Mouse (Mus musculus) forebrain, embryonic 14.5 days (tissue): Measurements from ENCODE around the gene Stard13. TPM values are rescaled to one million over a fixed set of nuclear protein-coding genes. Genes with fewer than 3 reads are reported as not detected.

Experiments used
- ATAC-seq: fragments of 200-750 bp; cut with Nextera tagmentation; 2 replicates; pipeline ENCODE4 v1.8.0; 2017; ENCODE audit warnings: mild to moderate bottlenecking, moderate library complexity
- DNase-seq: peaks from one replicate; pipeline ENCODE4 v3.0.0-alpha.2; 2015; ENCODE audit warnings: low spot score
- H3K27ac ChIP-seq: fragments of 300-500 bp; sonication (generic); 2 replicates; pipeline ENCODE4 v1.5.1; 2014; ENCODE audit warnings: low read depth, mild to moderate bottlenecking, control low read depth, low read length, moderate library complexity
- H3K27me3 ChIP-seq: fragments of 300-500 bp; sonication (generic); replicated peaks from 2 replicates; pipeline ENCODE4 v1.6.1; 2014; ENCODE audit warnings: low read length, control low read depth, mixed read lengths; ENCODE audit not compliant: control insufficient read depth, insufficient read depth
- H3K36me3 ChIP-seq: fragments of 300-500 bp; sonication (generic); 2 replicates; pipeline ENCODE4 v1.6.1; 2014; ENCODE audit warnings: low read length, control low read depth; ENCODE audit not compliant: control insufficient read depth, insufficient read depth
- H3K4me1 ChIP-seq: fragments of 300-500 bp; sonication (generic); 2 replicates; pipeline ENCODE4 v1.6.1; 2014; ENCODE audit warnings: antibody characterized with exemption, low read length, control low read depth; ENCODE audit not compliant: control insufficient read depth, insufficient read depth
- H3K4me2 ChIP-seq: fragments of 300-500 bp; sonication (generic); 2 replicates; pipeline ENCODE4 v1.6.1; 2014; ENCODE audit warnings: mild to moderate bottlenecking, control low read depth, low read length
- H3K4me3 ChIP-seq: fragments of 300-500 bp; sonication (generic); 2 replicates; pipeline ENCODE4 v1.5.1; 2014; ENCODE audit warnings: low read depth, low read length, control low read depth
- H3K9ac ChIP-seq: fragments of 300-500 bp; sonication (generic); 2 replicates; pipeline ENCODE4 v1.6.1; 2014; ENCODE audit warnings: mild to moderate bottlenecking, low read length, control low read depth, moderate library complexity
- H3K9me3 ChIP-seq: fragments of 300-500 bp; sonication (generic); replicated peaks from 2 replicates; pipeline ENCODE4 v1.6.1; 2016; ENCODE audit warnings: low read length, control low read depth, mixed read lengths; ENCODE audit not compliant: control insufficient read depth
- WGBS: fragments of 180-500 bp; shearing (Covaris S2); extraction: QIAGEN DNeasy Blood & Tissue Kit; methylation state at CpG from one replicate; pipeline ENCODE4 v1.1.7; 2014; 5-methylcytosine and 5-hydroxymethylcytosine counted together
- polyA plus RNA-seq: library from polyadenylated mRNA; unstranded; fragments of >200 nt; fragmentation: Nextera tagmentation; extraction: Ambion mirVana; gene quantifications from 2 replicates; pipeline ENCODE4 v1.2.1, GENCODE M21; 2014

The Stard13 gene
- polyA plus RNA-seq, result 2.0 and 2.9 TPM in 2 replicates

DNA sequence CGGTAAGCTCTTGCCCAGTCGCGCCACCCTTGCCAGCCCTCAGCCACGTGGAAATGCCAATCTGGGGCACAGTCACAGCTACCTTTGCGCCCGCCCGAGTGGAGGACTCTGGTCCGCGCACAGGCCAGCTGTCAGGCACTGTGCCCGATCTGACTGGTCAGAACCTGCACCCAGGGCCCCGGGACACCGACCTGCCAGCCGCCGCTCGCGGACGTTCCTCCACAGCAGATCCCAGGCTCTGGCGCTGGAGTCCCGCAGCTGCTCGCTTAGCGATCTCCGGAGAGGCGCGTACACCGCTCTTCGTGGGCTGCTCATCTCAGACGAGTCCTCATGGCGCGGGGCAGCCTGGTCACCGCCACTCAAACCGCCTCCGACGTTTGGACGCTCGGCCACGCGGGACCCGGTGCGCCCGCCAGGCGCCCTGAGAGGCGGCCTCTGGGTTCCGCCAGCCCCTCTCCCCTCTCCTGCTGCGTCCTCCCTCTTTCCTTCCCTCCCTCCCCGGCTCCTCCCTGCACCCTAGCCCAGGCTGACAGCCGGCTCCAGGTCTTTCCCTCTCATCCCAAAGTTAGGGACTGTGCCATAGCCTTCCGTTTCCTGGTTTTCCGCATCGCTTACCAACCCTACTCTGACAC, at the start of gene Stard13:
TSS of gene Stard13 (minus strand) at position 437 of the 632 bp plus-strand sequence.
- H3K4me3 ChIP-seq, result peak within 1 kb of the TSS; percentile 46
- H3K9me3 ChIP-seq, result no peaks in the 10 kb centered on the region
- WGBS, result under 1% methylated on average over 48 of the region's 49 CpGs
- H3K4me2 ChIP-seq, result peak within 1 kb of the TSS; percentile 90
- H3K27ac ChIP-seq, result no peak within 1 kb of the TSS
- H3K4me1 ChIP-seq, result peaks cover 6% of the 10 kb centered on the region; the same call in 1 of the 2 replicates
- H3K27me3 ChIP-seq, result peaks cover 5% of the 10 kb centered on the region; the same call in 1 of the 2 replicates
- H3K9ac ChIP-seq, result peak within 1 kb of the TSS; percentile 62
- DNase-seq (peak; percentile 49), ATAC-seq (peak; percentile 69)
- H3K36me3 ChIP-seq, result no peaks in the 10 kb centered on the region

DNA sequence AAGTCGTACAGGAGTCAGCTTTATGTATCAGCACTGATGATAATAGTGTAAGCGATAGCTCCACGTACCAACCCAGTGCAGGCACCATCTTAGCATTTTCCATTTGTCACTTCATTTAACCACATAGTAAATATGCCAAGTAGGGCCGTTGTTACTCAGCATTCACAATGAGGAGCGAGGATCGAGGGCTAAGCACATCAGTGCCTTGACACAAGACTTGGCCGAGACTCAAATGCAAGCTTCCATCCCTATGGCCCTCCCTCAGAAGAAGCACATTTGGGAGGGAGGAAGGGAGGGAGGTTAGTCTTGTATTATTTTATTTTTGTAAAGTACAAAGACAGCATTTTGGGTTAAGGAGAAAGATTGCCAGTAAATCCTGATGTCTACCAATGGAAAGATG, 45.9 kb upstream of the Stard13 start:
- 83% methylated on average over 7 of the region's 7 CpGs for WGBS
- Histone ChIP-seq H3K4me1 (no peaks in the 10 kb centered on the region), H3K4me3 (no peak overlapping the region), H3K36me3 (no peaks in the 10 kb centered on the region), H3K9ac (no peak overlapping the region), H3K27ac (no peak overlapping the region), H3K4me2 (no peak overlapping the region), H3K9me3 (no peaks in the 10 kb centered on the region), H3K27me3 (no peaks in the 10 kb centered on the region)
- DNase-seq (no peak), ATAC-seq (no peak)

DNA sequence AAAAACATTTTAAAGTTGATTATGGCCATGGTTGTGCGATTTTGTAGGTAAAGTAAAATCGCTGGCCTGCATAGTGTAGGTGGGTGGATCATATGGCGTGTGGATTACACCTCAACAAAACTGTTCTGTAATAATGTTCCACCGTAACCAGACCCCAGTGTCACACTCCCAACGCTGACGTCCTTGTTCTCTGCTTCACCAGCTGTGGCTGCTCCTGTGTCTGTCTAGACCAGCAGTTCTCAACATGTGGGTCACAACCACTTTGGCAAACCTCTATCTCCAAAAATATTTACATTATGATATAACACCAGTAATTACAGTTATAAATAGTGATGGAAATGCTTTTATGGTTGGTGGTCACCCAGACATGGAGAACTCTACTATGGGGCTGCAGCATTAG, 44.3 kb upstream of the Stard13 start:
- DNase-seq, result no peak
- Histone ChIP-seq H3K9me3 (no peaks in the 10 kb centered on the region), H3K9ac (no peak overlapping the region), H3K4me1 (no peaks in the 10 kb centered on the region), H3K4me2 (no peak overlapping the region), H3K4me3 (no peak overlapping the region), H3K27ac (no peak overlapping the region), H3K36me3 (no peaks in the 10 kb centered on the region), H3K27me3 (no peaks in the 10 kb centered on the region)
- 94% methylated on average over 6 of the region's 6 CpGs for WGBS
- no peak for ATAC-seq

DNA sequence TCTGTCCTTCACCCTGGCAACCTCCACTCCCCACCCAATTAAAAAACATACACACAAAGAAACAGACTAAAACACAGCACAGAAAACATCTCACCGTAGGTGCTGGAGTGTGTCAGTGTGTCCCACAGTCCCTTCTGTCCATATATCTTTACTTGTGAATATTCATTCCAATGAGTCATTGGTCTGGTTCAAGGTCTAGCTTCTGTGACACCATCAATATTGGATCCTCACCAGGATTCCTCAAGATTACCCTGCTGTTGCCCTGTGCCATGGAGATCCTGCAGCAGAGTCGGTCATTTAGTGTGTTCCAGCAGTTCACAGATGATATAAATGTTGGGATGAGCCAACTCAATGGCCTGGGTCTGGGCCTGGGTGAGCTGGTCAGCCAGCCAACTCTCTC, 42.4 kb upstream of the Stard13 start:
- no peak overlapping the region for H3K4me2 ChIP-seq
- no peak for ATAC-seq
- no peak overlapping the region for H3K4me3 ChIP-seq

DNA sequence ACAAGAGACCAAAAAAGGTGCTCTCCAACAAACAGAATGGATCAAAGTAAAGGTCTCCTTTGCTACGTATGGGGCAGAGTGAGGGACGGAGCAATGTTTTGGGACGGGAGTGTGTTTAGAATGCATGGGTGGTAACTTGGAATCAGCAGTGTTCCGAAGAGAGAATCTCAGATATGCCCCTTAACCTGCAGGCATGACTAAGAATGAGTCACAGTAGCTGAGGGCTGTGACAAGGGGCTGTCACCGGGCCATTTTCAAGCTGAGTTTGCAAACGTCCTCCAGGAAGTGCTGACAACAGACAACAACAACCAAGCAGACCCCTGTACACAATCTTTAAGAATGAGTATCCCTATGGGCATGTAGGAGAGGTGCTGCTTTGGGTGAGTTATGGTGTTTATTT, 40.6 kb upstream of the Stard13 start:
- no peaks in the 10 kb centered on the region for H3K9me3 ChIP-seq
- no peaks in the 10 kb centered on the region for H3K27me3 ChIP-seq
- H3K4me1 ChIP-seq, result no peaks in the 10 kb centered on the region
- H3K4me2 ChIP-seq, result no peak overlapping the region
- no peak overlapping the region for H3K9ac ChIP-seq
- H3K36me3 ChIP-seq, result no peaks in the 10 kb centered on the region
- H3K4me3 ChIP-seq, result no peak overlapping the region
- WGBS, result 80% methylated on average over 6 of the region's 6 CpGs
- DNase-seq (no peak), ATAC-seq (no peak)
- H3K27ac ChIP-seq, result no peak overlapping the region

More for the DNA sequence above, 42.4 kb upstream of the Stard13 start:
- no peaks in the 10 kb centered on the region for H3K4me1 ChIP-seq
- H3K36me3 ChIP-seq, result no peaks in the 10 kb centered on the region
- WGBS, result 91% methylated on average over 2 of the region's 2 CpGs
- no peak overlapping the region for H3K27ac ChIP-seq
- no peaks in the 10 kb centered on the region for H3K9me3 ChIP-seq
- no peak for DNase-seq
- no peak overlapping the region for H3K9ac ChIP-seq
- no peaks in the 10 kb centered on the region for H3K27me3 ChIP-seq

DNA sequence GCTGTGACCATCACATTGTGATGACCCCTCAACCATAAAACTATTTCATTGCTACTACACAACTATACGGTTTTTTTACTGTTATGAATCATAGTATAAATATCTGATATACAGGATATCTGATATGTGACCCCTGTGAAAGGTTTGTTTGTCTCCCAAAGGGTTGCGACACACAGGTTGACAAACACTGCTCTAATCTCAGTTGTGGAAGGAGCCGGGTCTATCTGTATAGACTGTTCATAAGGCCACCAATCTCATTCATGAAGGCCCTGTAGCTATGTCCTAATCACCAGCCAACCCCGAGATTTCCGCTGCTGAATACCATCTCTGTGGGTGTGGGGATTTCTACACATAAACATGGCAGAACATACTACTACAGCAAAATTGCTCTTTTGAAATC, 37.2 kb upstream of the Stard13 start:
- H3K4me2 ChIP-seq, result no peak overlapping the region

DNA sequence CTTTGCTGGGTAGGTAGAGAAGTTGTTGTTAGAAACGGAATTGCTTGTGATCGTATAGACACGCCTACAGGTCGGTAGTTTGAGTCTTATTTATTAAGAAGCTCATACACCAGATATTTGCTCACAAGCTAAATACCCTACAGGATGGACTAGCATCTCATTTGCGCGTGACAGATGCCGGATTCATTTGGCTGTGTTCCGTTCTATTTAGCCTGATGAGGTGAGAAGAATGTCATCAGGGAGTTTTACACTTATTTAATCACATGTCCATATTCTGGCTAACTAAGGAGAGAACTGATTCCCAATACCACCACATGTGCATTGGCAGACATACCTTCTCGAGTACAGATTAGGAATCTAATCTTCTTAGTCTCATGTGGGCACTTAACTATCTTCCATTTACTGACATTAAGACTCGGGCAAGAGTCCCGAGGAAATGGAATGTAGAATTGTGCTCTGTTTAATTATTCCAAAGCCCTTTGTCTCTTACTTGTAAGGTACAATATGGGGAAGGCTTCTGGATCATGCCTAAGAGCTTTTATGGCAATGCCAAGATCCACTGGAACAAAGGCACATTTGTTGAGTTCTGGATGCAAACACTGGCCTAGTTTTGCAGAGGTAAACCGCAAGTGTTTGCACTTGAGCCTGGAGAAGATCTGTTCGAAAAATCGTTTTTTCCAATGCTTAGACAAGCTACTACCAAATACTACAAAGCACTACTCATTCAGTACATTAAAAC, 33.4 kb upstream of the Stard13 start:
- ATAC-seq, result peak; percentile 57; the same call in 1 of the 2 replicates
- H3K27ac ChIP-seq, result no peak overlapping the region
- 62% methylated on average over 14 of the region's 14 CpGs for WGBS

More for the DNA sequence above, 37.2 kb upstream of the Stard13 start:
- H3K27me3 ChIP-seq, result no peaks in the 10 kb centered on the region
- no peak overlapping the region for H3K27ac ChIP-seq
- H3K36me3 ChIP-seq, result no peaks in the 10 kb centered on the region
- 95% methylated on average over 5 of the region's 5 CpGs for WGBS
- no peak overlapping the region for H3K4me3 ChIP-seq
- ATAC-seq, result no peak
- no peak for DNase-seq
- H3K9ac ChIP-seq, result no peak overlapping the region
- H3K9me3 ChIP-seq, result no peaks in the 10 kb centered on the region
- H3K4me1 ChIP-seq, result peaks cover 7% of the 10 kb centered on the region; the same call in 1 of the 2 replicates

DNA sequence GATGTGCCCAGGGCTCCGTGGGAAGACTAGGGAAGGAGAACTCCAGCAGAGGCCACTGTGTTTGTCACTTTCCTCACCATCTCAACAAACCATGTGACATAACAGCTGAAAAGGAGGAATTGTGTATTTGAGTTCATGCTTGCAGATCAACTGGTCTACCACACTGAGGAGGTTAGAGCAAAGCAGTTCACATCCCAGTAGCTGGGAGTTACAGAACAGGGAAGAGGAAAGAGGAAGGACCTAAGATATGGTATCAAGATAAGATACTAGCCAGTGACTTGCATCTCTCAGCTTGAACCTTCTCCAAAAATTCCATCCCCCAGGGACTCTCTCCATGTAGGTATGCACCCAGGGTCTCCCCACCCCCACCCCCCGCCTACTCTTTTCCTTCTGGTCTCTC, 27.9 kb upstream of the Stard13 start:
- no peak for ATAC-seq

More for the DNA sequence above, 33.4 kb upstream of the Stard13 start:
- Histone ChIP-seq H3K4me3 (no peak overlapping the region), H3K27me3 (no peaks in the 10 kb centered on the region), H3K36me3 (no peaks in the 10 kb centered on the region), H3K4me1 (peaks cover 7% of the 10 kb centered on the region; the same call in 1 of the 2 replicates), H3K9me3 (no peaks in the 10 kb centered on the region), H3K9ac (no peak overlapping the region), H3K4me2 (no peak overlapping the region)
- DNase-seq, result peak; percentile 57

DNA sequence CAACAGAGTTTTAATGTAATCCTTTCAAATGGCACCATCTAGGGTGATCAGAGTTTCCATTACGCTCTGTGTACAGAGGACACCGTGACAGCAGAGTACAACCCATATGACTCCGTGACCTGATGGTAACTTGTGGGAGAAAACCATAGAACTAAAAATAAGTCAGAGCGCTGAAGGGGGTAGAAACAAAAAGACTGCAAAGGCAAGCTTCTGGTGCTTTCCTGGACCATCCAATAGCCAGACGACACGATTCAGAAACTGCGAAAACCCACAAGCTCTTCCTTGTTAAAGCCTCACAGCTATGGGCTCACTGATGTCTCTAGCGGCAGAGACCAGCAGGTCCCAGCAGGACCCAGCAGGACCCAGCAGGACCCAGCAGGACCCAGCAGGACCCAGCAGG, 18.6 kb upstream of the Stard13 start:
- Histone ChIP-seq H3K36me3 (no peaks in the 10 kb centered on the region), H3K27ac (no peak overlapping the region), H3K9ac (no peak overlapping the region), H3K4me1 (no peaks in the 10 kb centered on the region), H3K4me2 (no peak overlapping the region), H3K27me3 (no peaks in the 10 kb centered on the region), H3K9me3 (no peaks in the 10 kb centered on the region), H3K4me3 (no peak overlapping the region)
- WGBS, result 64% methylated on average over 8 of the region's 8 CpGs
- ATAC-seq (no peak), DNase-seq (no peak)

More for the DNA sequence above, 27.9 kb upstream of the Stard13 start:
- H3K4me3 ChIP-seq, result no peak overlapping the region
- H3K27ac ChIP-seq, result no peak overlapping the region
- H3K27me3 ChIP-seq, result no peaks in the 10 kb centered on the region
- H3K9ac ChIP-seq, result no peak overlapping the region
- whole genome bisulfite sequencing, result 92% methylated on average over 2 of the region's 2 CpGs
- no peaks in the 10 kb centered on the region for H3K9me3 ChIP-seq
- no peak overlapping the region for H3K4me2 ChIP-seq
- no peak for DNase-seq
- no peaks in the 10 kb centered on the region for H3K36me3 ChIP-seq
- H3K4me1 ChIP-seq, result peaks cover 2% of the 10 kb centered on the region; the same call in 1 of the 2 replicates
